Mouse (Mus musculus) erythroblast, embryonic 14.5 days (primary cell): ENCODE data around the gene Fam181a.

Experiments
- GATA1 ChIP-seq: IDR thresholded peaks from 2 replicates; pipeline ENCODE4 v1.6.1; 2012; ENCODE audit warnings: low read length, inconsistent platforms, mixed read lengths
- TAL1 ChIP-seq: IDR thresholded peaks from 3 replicates; pipeline ENCODE4 v1.6.1; 2012; ENCODE audit warnings: low read length, inconsistent platforms, mixed read lengths

- TF ChIP-seq GATA1 (no peak), TAL1 (no peak)
Observed at GRCm38 (mm10) chr12:103336766-103337165, 26.0 kb downstream of the Fam181a start.
